Mouse (Mus musculus): ENCODE measurements around the gene Tnrc18.

DNA sequence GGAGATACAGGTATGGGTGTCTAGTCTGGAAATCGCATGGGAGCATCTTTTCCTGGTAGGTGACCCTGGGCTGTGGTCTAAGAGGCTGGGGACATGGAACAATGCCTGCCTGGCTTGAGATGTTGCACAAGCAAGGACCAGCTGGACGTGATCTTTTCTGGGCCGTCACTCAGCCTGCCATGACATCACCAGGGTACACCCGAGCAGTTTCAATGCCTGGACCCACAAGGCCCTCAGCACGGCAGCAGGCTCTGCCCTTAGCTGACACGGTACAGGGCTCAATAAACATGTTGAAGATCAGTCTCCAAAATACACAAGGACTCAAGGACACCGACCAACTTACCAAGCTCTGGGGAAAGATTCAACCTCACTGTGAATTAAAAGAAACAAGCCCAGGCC is 34.3 kb downstream of the Tnrc18 start:
- TF ChIP-seq CTCF (IDR thresholded peaks at IDR 0.05; ENCODE audit: low read depth, low read length) (no peak), POLR2A (IDR thresholded peaks at IDR 0.05; ENCODE audit: insufficient read depth, low read length) (no peak)
